Mouse (Mus musculus) liver, embryonic 16.5 days (tissue): ENCODE results near the gene Tmtc1. TPM values are rescaled to one million over a fixed set of nuclear protein-coding genes. Genes with fewer than 3 reads are reported as not detected.

Experiments
- ATAC-seq: fragments of 200-750 bp; cut with Nextera tagmentation; 2 replicates; pipeline ENCODE4 v1.8.0; 2017; ENCODE audit warnings: low read depth, mild to moderate bottlenecking, moderate number of reproducible peaks, moderate library complexity
- H3K27ac ChIP-seq: fragments of 300-500 bp; sonication (generic); 2 replicates; pipeline ENCODE4 v1.5.1; 2014; ENCODE audit warnings: mild to moderate bottlenecking, low read length
- H3K27me3 ChIP-seq: fragments of 300-500 bp; sonication (generic); 2 replicates; pipeline ENCODE4 v1.6.1; 2014; ENCODE audit warnings: low read depth, low read length, mixed read lengths; ENCODE audit not compliant: control insufficient read depth, insufficient read depth
- H3K36me3 ChIP-seq: fragments of 300-500 bp; sonication (generic); 2 replicates; pipeline ENCODE4 v1.6.1; 2014; ENCODE audit warnings: mild to moderate bottlenecking; ENCODE audit not compliant: control insufficient read depth, insufficient read depth
- H3K4me1 ChIP-seq: fragments of 300-500 bp; sonication (generic); 2 replicates; pipeline ENCODE4 v1.6.1; 2014; ENCODE audit warnings: low read depth, low read length, mixed read lengths; ENCODE audit not compliant: control insufficient read depth
- H3K4me2 ChIP-seq: fragments of 300-500 bp; sonication (generic); 2 replicates; pipeline ENCODE4 v1.6.1; 2014; ENCODE audit warnings: low read depth, low read length, mixed read lengths
- H3K4me3 ChIP-seq: fragments of 300-500 bp; sonication (generic); 2 replicates; pipeline ENCODE4 v1.5.1; 2014; ENCODE audit warnings: low read depth, mild to moderate bottlenecking, low read length
- H3K9ac ChIP-seq: fragments of 300-500 bp; sonication (generic); 2 replicates; pipeline ENCODE4 v1.6.1; 2014; ENCODE audit warnings: low read depth, low read length
- H3K9me3 ChIP-seq: fragments of 300-500 bp; sonication (generic); replicated peaks from 2 replicates; pipeline ENCODE4 v1.6.1; 2016; ENCODE audit warnings: low read length; ENCODE audit not compliant: control insufficient read depth
- WGBS: fragments of 180-500 bp; shearing (Covaris S2); extraction: QIAGEN DNeasy Blood & Tissue Kit; methylation state at CpG from one replicate; pipeline ENCODE4 v1.1.7; 2014; ENCODE audit not compliant: insufficient replicate concordance; 5-methylcytosine and 5-hydroxymethylcytosine counted together
- polyA plus RNA-seq: library from polyadenylated mRNA; unstranded; fragments of >200 nt; fragmentation: Nextera tagmentation; extraction: Ambion mirVana; gene quantifications from 2 replicates; pipeline ENCODE4 v1.2.1, GENCODE M21; 2015

Gene Tmtc1
- polyA plus RNA-seq, 1 experiment from 2014 or later = 0.06 TPM

GRCm38 (mm10) chr6:148405599-148405998 lies 38.6 kb downstream of the Tmtc1 start:
- no peak for ATAC-seq
- Histone ChIP-seq H3K27me3 (no peaks in the 10 kb centered on the region; the same call in 1 of the 2 replicates), H3K36me3 (no peaks in the 10 kb centered on the region), H3K4me1 (no peaks in the 10 kb centered on the region), H3K9ac (no peak overlapping the region), H3K9me3 (no peaks in the 10 kb centered on the region), H3K4me2 (no peak overlapping the region), H3K4me3 (no peak overlapping the region), H3K27ac (no peak overlapping the region)
- WGBS = 35% methylated on average over 2 of the region's 2 CpGs

- Histone ChIP-seq H3K36me3 (no peaks in the 10 kb centered on the region), H3K4me3 (no peak overlapping the region), H3K4me2 (no peak overlapping the region), H3K27ac (no peak overlapping the region), H3K27me3 (no peaks in the 10 kb centered on the region), H3K9me3 (no peaks in the 10 kb centered on the region), H3K4me1 (no peaks in the 10 kb centered on the region), H3K9ac (no peak overlapping the region)
- no peak for ATAC-seq
- 6% methylated on average over 1 of the region's 1 CpGs for WGBS
Measured at GRCm38 (mm10) chr6:148404500-148404899, 39.7 kb downstream of the Tmtc1 start.

- Histone ChIP-seq H3K4me2 (no peak overlapping the region), H3K9me3 (no peaks in the 10 kb centered on the region), H3K27me3 (no peaks in the 10 kb centered on the region), H3K36me3 (no peaks in the 10 kb centered on the region), H3K27ac (no peak overlapping the region), H3K4me1 (no peaks in the 10 kb centered on the region), H3K9ac (no peak overlapping the region), H3K4me3 (no peak overlapping the region)
- 45% methylated on average over 3 of the region's 3 CpGs for WGBS
- no peak for ATAC-seq
Measured at GRCm38 (mm10) chr6:148403761-148404160, 40.4 kb downstream of the Tmtc1 start.

GRCm38 (mm10) chr6:148401031-148401430 lies 43.2 kb downstream of the Tmtc1 start:
- H3K27ac ChIP-seq = no peak overlapping the region
- 68% methylated on average over 6 of the region's 6 CpGs for WGBS
- H3K36me3 ChIP-seq = no peaks in the 10 kb centered on the region
- H3K4me2 ChIP-seq = no peak overlapping the region
- H3K4me3 ChIP-seq = no peak overlapping the region
- H3K9ac ChIP-seq = no peak overlapping the region
- no peak for ATAC-seq
- H3K27me3 ChIP-seq = no peaks in the 10 kb centered on the region
- H3K4me1 ChIP-seq = no peaks in the 10 kb centered on the region
- no peaks in the 10 kb centered on the region for H3K9me3 ChIP-seq

GRCm38 (mm10) chr6:148399541-148399940 lies 44.6 kb downstream of the Tmtc1 start:
- no peak overlapping the region for H3K27ac ChIP-seq
- H3K9ac ChIP-seq = no peak overlapping the region
- H3K4me1 ChIP-seq = no peaks in the 10 kb centered on the region
- no peak overlapping the region for H3K4me2 ChIP-seq
- H3K27me3 ChIP-seq = no peaks in the 10 kb centered on the region
- H3K9me3 ChIP-seq = no peaks in the 10 kb centered on the region
- ATAC-seq = no peak
- WGBS = 77% methylated on average over 2 of the region's 2 CpGs
- H3K36me3 ChIP-seq = no peaks in the 10 kb centered on the region
- no peak overlapping the region for H3K4me3 ChIP-seq

- no peak overlapping the region for H3K4me2 ChIP-seq
- no peak overlapping the region for H3K27ac ChIP-seq
- H3K4me3 ChIP-seq = no peak overlapping the region
- H3K4me1 ChIP-seq = no peaks in the 10 kb centered on the region
- H3K9me3 ChIP-seq = no peaks in the 10 kb centered on the region
- ATAC-seq = no peak
- no peak overlapping the region for H3K9ac ChIP-seq
- H3K27me3 ChIP-seq = no peaks in the 10 kb centered on the region
- no peaks in the 10 kb centered on the region for H3K36me3 ChIP-seq
- WGBS = 79% methylated on average over 2 of the region's 2 CpGs
Measured at GRCm38 (mm10) chr6:148398888-148399287, 45.3 kb downstream of the Tmtc1 start.

- WGBS = 70% methylated on average over 5 of the region's 5 CpGs
- no peak overlapping the region for H3K4me2 ChIP-seq
- H3K27me3 ChIP-seq = no peaks in the 10 kb centered on the region
- H3K9ac ChIP-seq = no peak overlapping the region
- H3K9me3 ChIP-seq = no peaks in the 10 kb centered on the region
- H3K27ac ChIP-seq = no peak overlapping the region
- no peak overlapping the region for H3K4me3 ChIP-seq
- no peaks in the 10 kb centered on the region for H3K4me1 ChIP-seq
- no peaks in the 10 kb centered on the region for H3K36me3 ChIP-seq
- no peak for ATAC-seq
Measured at GRCm38 (mm10) chr6:148397270-148397669, 46.9 kb downstream of the Tmtc1 start.

GRCm38 (mm10) chr6:148395272-148395671 lies 48.9 kb downstream of the Tmtc1 start:
- Histone ChIP-seq H3K36me3 (no peaks in the 10 kb centered on the region), H3K27ac (no peak overlapping the region), H3K9ac (no peak overlapping the region), H3K4me3 (no peak overlapping the region), H3K4me1 (no peaks in the 10 kb centered on the region), H3K27me3 (no peaks in the 10 kb centered on the region), H3K9me3 (no peaks in the 10 kb centered on the region), H3K4me2 (no peak overlapping the region)
- ATAC-seq = no peak
- 70% methylated on average over 3 of the region's 3 CpGs for WGBS

GRCm38 (mm10) chr6:148394294-148394693 lies 49.9 kb downstream of the Tmtc1 start:
- Histone ChIP-seq H3K36me3 (no peaks in the 10 kb centered on the region), H3K9me3 (no peaks in the 10 kb centered on the region), H3K4me3 (no peak overlapping the region), H3K27me3 (no peaks in the 10 kb centered on the region), H3K9ac (no peak overlapping the region), H3K27ac (no peak overlapping the region), H3K4me1 (no peaks in the 10 kb centered on the region), H3K4me2 (no peak overlapping the region)
- ATAC-seq = no peak
- 56% methylated on average over 3 of the region's 3 CpGs for WGBS
